In genomic region chr4:120226682-120227081, GRCm38 (mm10) we compare ENCODE assay signal across 14 mouse cellular contexts.
"Had no signal": no experiment of that assay in that cellular context is flagged by ENCODE, and none has a peak within 500 bp of the region (broad histone marks: within the 10 kb centered on the region; RNA-seq: fewer than 3 reads in every experiment).

No protein-coding gene starts in this region.

- H3K9me3 ChIP-seq: limb, embryonic 12.5 days; liver, embryonic 13.5 days; lung, embryonic 15.5 days; neural tube, embryonic 15.5 days; stomach, embryonic 15.5 days had no signal

- H3K36me3 ChIP-seq: limb, embryonic 12.5 days; liver, embryonic 13.5 days; lung, embryonic 15.5 days; neural tube, embryonic 15.5 days; stomach, embryonic 15.5 days had no signal

- DNase-seq: kidney, adult 9 months; kidney, postnatal 36 days; layer of hippocampus, adult 9-11 months; layer of hippocampus, postnatal 36 days; liver; liver, embryonic 13.5 days; liver, postnatal 0 days; thymus, postnatal 4 days had no signal

- H3K4me1 ChIP-seq: liver, embryonic 13.5 days had no signal

- H3K9ac ChIP-seq: limb, embryonic 12.5 days; liver, embryonic 13.5 days; liver, postnatal 0 days; lung, embryonic 15.5 days; neural tube, embryonic 15.5 days; stomach, embryonic 15.5 days had no signal

- H3K4me3 ChIP-seq: limb, embryonic 12.5 days; liver, embryonic 13.5 days; lung, embryonic 15.5 days; myocyte; neural tube, embryonic 15.5 days; stomach, embryonic 15.5 days had no signal

- H3K4me2 ChIP-seq: limb, embryonic 12.5 days; liver, embryonic 13.5 days; lung, embryonic 15.5 days; neural tube, embryonic 15.5 days; stomach, embryonic 15.5 days had no signal

- ATAC-seq: liver, postnatal 0 days had no signal

- H3K27ac ChIP-seq: kidney, postnatal 0 days; limb, embryonic 12.5 days; liver, embryonic 13.5 days; lung, embryonic 15.5 days; neural tube, embryonic 15.5 days; stomach, embryonic 15.5 days had no signal

- H3K27me3 ChIP-seq: limb, embryonic 12.5 days; neural tube, embryonic 15.5 days; stomach, embryonic 15.5 days had no signal
